Comparison of ENCODE assay signal across 23 mouse cellular contexts in genomic region chr2:143192256-143193164, GRCm38 (mm10).
A peak's percentile ranks its signal among the peaks of the same experiment; 100 is the strongest.
DNase-seq lines count a peak whose midpoint lies in the region; ATAC-seq and TF ChIP-seq lines count a peak whose summit lies in the region.
"Had no signal": no experiment of that assay in that cellular context is flagged by ENCODE, and none has a peak within 500 bp of the region (broad histone marks: within the 10 kb centered on the region; RNA-seq: fewer than 3 reads in every experiment).

No protein-coding gene starts in this region.

- no peak for TF ChIP-seq CTCF in hindbrain, postnatal 0 days (IDR thresholded peaks at IDR 0.05; ENCODE audit: low read depth)

- WGBS in hindbrain, embryonic 13.5 days = 34% methylated on average over 8 of the region's 8 CpGs
- 45% methylated on average over 8 of the region's 8 CpGs for WGBS in hindbrain, embryonic 12.5 days
- WGBS in forebrain, embryonic 14.5 days = 33% methylated on average over 8 of the region's 8 CpGs
- WGBS in hindbrain, postnatal 0 days = 32% methylated on average over 8 of the region's 8 CpGs
- 13% methylated on average over 8 of the region's 8 CpGs for WGBS in midbrain, embryonic 16.5 days

- H3K4me1 ChIP-seq in hindbrain, embryonic 13.5 days (replicated peaks) = peaks cover 7% of the 10 kb centered on the region; the same call in 1 of the 2 replicates
- no peaks in the 10 kb centered on the region for H3K4me1 ChIP-seq in hindbrain, embryonic 12.5 days
- no peaks in the 10 kb centered on the region for H3K4me1 ChIP-seq in forebrain, embryonic 14.5 days (ENCODE audit: control insufficient read depth, insufficient read depth, low read length)
- no peaks in the 10 kb centered on the region for H3K4me1 ChIP-seq in hindbrain, postnatal 0 days (ENCODE audit: insufficient read depth, low read length)
- peaks cover 9% of the 10 kb centered on the region; the same call in 1 of the 2 replicates for H3K4me1 ChIP-seq in midbrain, embryonic 16.5 days (ENCODE audit: control insufficient read depth, insufficient read depth, low read length)
- H3K4me1 ChIP-seq: embryonic facial prominence, embryonic 15.5 days had no signal

- H3K9me3 ChIP-seq in hindbrain, embryonic 13.5 days = no peaks in the 10 kb centered on the region
- H3K9me3 ChIP-seq in hindbrain, embryonic 12.5 days (replicated peaks) = no peaks in the 10 kb centered on the region
- H3K9me3 ChIP-seq in forebrain, embryonic 14.5 days (replicated peaks; ENCODE audit: control insufficient read depth, low read length) = no peaks in the 10 kb centered on the region
- H3K9me3 ChIP-seq in hindbrain, postnatal 0 days (ENCODE audit: low read length) = no peaks in the 10 kb centered on the region
- no peaks in the 10 kb centered on the region for H3K9me3 ChIP-seq in midbrain, embryonic 16.5 days (replicated peaks; ENCODE audit: control insufficient read depth, low read length, poor library complexity, severe bottlenecking)
- H3K9me3 ChIP-seq: embryonic facial prominence, embryonic 15.5 days had no signal

- no peak overlapping the region for H3K4me3 ChIP-seq in hindbrain, embryonic 13.5 days
- H3K4me3 ChIP-seq in hindbrain, embryonic 12.5 days = no peak overlapping the region
- no peak overlapping the region for H3K4me3 ChIP-seq in forebrain, embryonic 14.5 days (ENCODE audit: low read depth, low read length)
- no peak overlapping the region for H3K4me3 ChIP-seq in hindbrain, postnatal 0 days (ENCODE audit: low read length)
- H3K4me3 ChIP-seq in midbrain, embryonic 16.5 days (ENCODE audit: low read depth, low read length) = no peak overlapping the region
- H3K4me3 ChIP-seq: embryonic facial prominence, embryonic 15.5 days; layer of hippocampus, adult 2 months; myocyte had no signal

- no peak for ATAC-seq in hindbrain, embryonic 13.5 days (ENCODE audit: low FRiP score)
- ATAC-seq in hindbrain, embryonic 12.5 days (ENCODE audit: low FRiP score) = no peak
- peak; percentile 69 for ATAC-seq in forebrain, embryonic 14.5 days
- peak; percentile 69 for ATAC-seq in hindbrain, postnatal 0 days
- ATAC-seq in midbrain, embryonic 16.5 days = peak; percentile 92
- ATAC-seq: inflammation-experienced regulatory T-cells, adult 6 months had no signal

- no peak overlapping the region for H3K4me2 ChIP-seq in hindbrain, embryonic 13.5 days
- H3K4me2 ChIP-seq in hindbrain, embryonic 12.5 days (replicated peaks) = no peak overlapping the region
- H3K4me2 ChIP-seq in forebrain, embryonic 14.5 days (ENCODE audit: low read length) = no peak overlapping the region
- no peak overlapping the region for H3K4me2 ChIP-seq in hindbrain, postnatal 0 days (ENCODE audit: low read depth, low read length)
- peak overlapping the region; percentile 5; the same call in 1 of the 2 replicates for H3K4me2 ChIP-seq in midbrain, embryonic 16.5 days (ENCODE audit: low read length)
- H3K4me2 ChIP-seq: embryonic facial prominence, embryonic 15.5 days; liver, embryonic 11.5 days had no signal

- no peaks in the 10 kb centered on the region for H3K36me3 ChIP-seq in hindbrain, embryonic 13.5 days
- H3K36me3 ChIP-seq in hindbrain, embryonic 12.5 days = no peaks in the 10 kb centered on the region
- H3K36me3 ChIP-seq in forebrain, embryonic 14.5 days (ENCODE audit: control insufficient read depth, insufficient read depth, low read length) = no peaks in the 10 kb centered on the region
- no peaks in the 10 kb centered on the region for H3K36me3 ChIP-seq in hindbrain, postnatal 0 days (ENCODE audit: insufficient read depth, low read length)
- no peaks in the 10 kb centered on the region for H3K36me3 ChIP-seq in midbrain, embryonic 16.5 days (ENCODE audit: control insufficient read depth, insufficient read depth, low read length)
- H3K36me3 ChIP-seq: embryonic facial prominence, embryonic 15.5 days had no signal

- H3K27me3 ChIP-seq in hindbrain, embryonic 13.5 days = no peaks in the 10 kb centered on the region
- H3K27me3 ChIP-seq in hindbrain, embryonic 12.5 days = no peaks in the 10 kb centered on the region
- no peaks in the 10 kb centered on the region for H3K27me3 ChIP-seq in forebrain, embryonic 14.5 days (replicated peaks; ENCODE audit: control insufficient read depth, insufficient read depth, low read length)
- H3K27me3 ChIP-seq in hindbrain, postnatal 0 days (ENCODE audit: insufficient read depth, low read length) = no peaks in the 10 kb centered on the region
- H3K27me3 ChIP-seq in midbrain, embryonic 16.5 days (ENCODE audit: control insufficient read depth, insufficient read depth, low read depth, low read length) = no peaks in the 10 kb centered on the region
- H3K27me3 ChIP-seq: embryonic facial prominence, embryonic 15.5 days had no signal

- DNase-seq in forebrain, embryonic 14.5 days (ENCODE audit: low spot score) = peak; percentile 55
- peak; percentile 17 for DNase-seq in hindbrain, postnatal 0 days (ENCODE audit: low spot score)
- no peak for DNase-seq in left cerebral cortex, adult 11 months (ENCODE audit: low spot score)
- no peak for DNase-seq in ovary, adult 18-20 months (ENCODE audit: low spot score)
- no peak for DNase-seq in spleen, postnatal 10 days (ENCODE audit: low spot score in 2 of 2)
- DNase-seq: adrenal gland, adult 2 months; B cell, adult 2 months; cerebellum, adult 9-10 months; gastrocnemius, postnatal 36 days; kidney, adult 8-10 months; kidney, postnatal 14 days; layer of hippocampus, postnatal 36 days; lung, adult 18-20 months; lung, postnatal 14 days; thymus, postnatal 4 days had no signal

- H3K9ac ChIP-seq in hindbrain, embryonic 13.5 days = no peak overlapping the region
- no peak overlapping the region for H3K9ac ChIP-seq in hindbrain, embryonic 12.5 days
- H3K9ac ChIP-seq in forebrain, embryonic 14.5 days (ENCODE audit: low read length) = no peak overlapping the region
- H3K9ac ChIP-seq in hindbrain, postnatal 0 days (replicated peaks; ENCODE audit: low read length) = no peak overlapping the region
- H3K9ac ChIP-seq in midbrain, embryonic 16.5 days (ENCODE audit: low read depth, low read length) = no peak overlapping the region
- H3K9ac ChIP-seq: embryonic facial prominence, embryonic 15.5 days had no signal

- peak overlapping the region; percentile 53; the same call in 1 of the 2 replicates for H3K27ac ChIP-seq in hindbrain, embryonic 13.5 days
- no peak overlapping the region for H3K27ac ChIP-seq in hindbrain, embryonic 12.5 days
- H3K27ac ChIP-seq in forebrain, embryonic 14.5 days (ENCODE audit: low read depth, low read length) = peak overlapping the region; percentile 49; the same call in 1 of the 2 replicates
- H3K27ac ChIP-seq in hindbrain, postnatal 0 days = peak overlapping the region; percentile 28; the same call in 1 of the 2 replicates
- peak overlapping the region; percentile 78 for H3K27ac ChIP-seq in midbrain, embryonic 16.5 days (ENCODE audit: low read length)
- H3K27ac ChIP-seq: embryonic facial prominence, embryonic 15.5 days; layer of hippocampus, adult 2 months had no signal

Comparison
In these comparisons a context has a peak if more than half of its experiments do, and no peak if none do; other contexts are left out.
1. ATAC-seq: peak in forebrain, embryonic 14.5 days (single experiment), hindbrain, postnatal 0 days (single experiment) and midbrain, embryonic 16.5 days (single experiment); none in hindbrain, embryonic 13.5 days (single experiment) and hindbrain, embryonic 12.5 days (single experiment).
2. DNase-seq: peak in forebrain, embryonic 14.5 days (single experiment) and hindbrain, postnatal 0 days (single experiment); none in left cerebral cortex, adult 11 months (single experiment), ovary, adult 18-20 months (single experiment) and spleen, postnatal 10 days (0 of 2).